Mouse (Mus musculus) CH12.LX (cell line): ENCODE results near the gene Cabp2. TPM values are rescaled to one million over a fixed set of nuclear protein-coding genes. Genes with fewer than 3 reads are reported as not detected.

Source experiments
- DNase-seq: peaks from one replicate; pipeline ENCODE4 v3.0.0-alpha.2; 2013; ENCODE audit errors: extremely low read depth
- H3K27ac ChIP-seq: 2 replicates; pipeline ENCODE4 v1.5.1; 2012; ENCODE audit warnings: low read depth, mild to moderate bottlenecking, control low read depth, moderate library complexity; ENCODE audit not compliant: insufficient read depth
- H3K27me3 ChIP-seq: replicated peaks from 2 replicates; pipeline ENCODE3; 2012; ENCODE audit warnings: inconsistent platforms
- H3K36me3 ChIP-seq, 2 experiments: replicated peaks in 1 of 2; 2 replicates each; pipeline versions ENCODE3 to v1.6.1; 2012; ENCODE audit warnings: inconsistent platforms in 1 of 2, low read length in 1 of 2, mild to moderate bottlenecking in 1 of 2, mixed read lengths in 1 of 2, moderate library complexity in 1 of 2; ENCODE audit not compliant: control insufficient read depth in 1 of 2, insufficient read depth in 1 of 2
- H3K4me1 ChIP-seq, 2 experiments: 2 replicates each; pipeline ENCODE4 v1.6.1; 2012; ENCODE audit warnings: inconsistent platforms in 1 of 2, moderate library complexity in 1 of 2; ENCODE audit not compliant: insufficient read depth in 2 of 2, control insufficient read depth in 1 of 2
- H3K4me2 ChIP-seq: 2 replicates; pipeline ENCODE4 v1.6.1; 2012; ENCODE audit warnings: low read depth, mild to moderate bottlenecking, control low read depth; ENCODE audit not compliant: poor library complexity, insufficient read depth, severe bottlenecking
- H3K4me3 ChIP-seq, 3 experiments: fragments of 150-350 bp in 1 of 3; sonication (generic) in 1 of 3; replicated peaks in 1 of 3; 2 replicates each; pipeline versions ENCODE3 to v1.5.1; 2011 to 2012; ENCODE audit warnings: low read depth in 2 of 3, low read length in 2 of 3, mild to moderate bottlenecking in 2 of 3, moderate library complexity in 2 of 3, control low read depth in 1 of 3, improper control_type of control experiment in 1 of 3, inconsistent platforms in 1 of 3, mixed read lengths in 1 of 3; ENCODE audit not compliant: poor library complexity in 1 of 3
- H3K79me2 ChIP-seq: replicated peaks from 2 replicates; pipeline ENCODE4 v1.6.1; 2012; ENCODE audit warnings: mild to moderate bottlenecking, moderate library complexity; ENCODE audit not compliant: control insufficient read depth, poor library complexity, insufficient read depth, severe bottlenecking; ENCODE audit errors: extremely low read depth
- H3K9ac ChIP-seq: 2 replicates; pipeline ENCODE4 v1.6.1; 2012; ENCODE audit warnings: low read depth, mild to moderate bottlenecking, control low read depth, moderate library complexity; ENCODE audit not compliant: insufficient read depth
- H3K9me3 ChIP-seq: replicated peaks from 2 replicates; pipeline ENCODE3; 2012; ENCODE audit warnings: low read length, inconsistent platforms, mixed read lengths
- CHD2 ChIP-seq: IDR thresholded peaks from 2 replicates; pipeline ENCODE4 v1.6.1; 2011; ENCODE audit warnings: low read length, improper control_type of control experiment
- CTCF ChIP-seq, 2 experiments: IDR thresholded peaks in 1 of 2; conservative IDR thresholded peaks in 1 of 2; 2 replicates each; pipeline ENCODE4 v1.5.1; 2011 to 2012; ENCODE audit warnings: low read depth in 2 of 2, low read length in 2 of 2, improper control_type of control experiment in 1 of 2, inconsistent platforms in 1 of 2, mild to moderate bottlenecking in 1 of 2, moderate library complexity in 1 of 2
- E2F4 ChIP-seq: IDR thresholded peaks from 2 replicates; pipeline ENCODE4 v1.6.1; 2011; ENCODE audit warnings: low read depth, low read length, improper control_type of control experiment; ENCODE audit not compliant: insufficient replicate concordance
- ELF1 ChIP-seq: IDR thresholded peaks from 2 replicates; pipeline ENCODE4 v1.6.1; 2014; ENCODE audit warnings: low read depth, mild to moderate bottlenecking, inconsistent platforms, low read length, improper control_type of control experiment
- HCFC1 ChIP-seq: IDR thresholded peaks from 2 replicates; pipeline ENCODE4 v1.6.1; 2012; ENCODE audit warnings: low read depth, mild to moderate bottlenecking, inconsistent platforms, low read length, improper control_type of control experiment
- IRF4 ChIP-seq: IDR thresholded peaks from 2 replicates; pipeline ENCODE4 v1.6.1; 2014; ENCODE audit warnings: low read depth, mild to moderate bottlenecking, inconsistent platforms, low read length, improper control_type of control experiment
- JUN ChIP-seq: IDR thresholded peaks from 2 replicates; pipeline ENCODE4 v1.6.1; 2011; ENCODE audit warnings: low read depth, mild to moderate bottlenecking, low read length, improper control_type of control experiment, moderate library complexity; ENCODE audit not compliant: insufficient read depth
- JUND ChIP-seq: conservative IDR thresholded peaks from 2 replicates; pipeline ENCODE4 v1.6.1; 2011; ENCODE audit warnings: low read depth, low read length, improper control_type of control experiment
- MEF2A ChIP-seq: IDR thresholded peaks from 2 replicates; pipeline ENCODE4 v1.6.1; 2014; ENCODE audit warnings: low read depth, mild to moderate bottlenecking, inconsistent platforms, low read length, improper control_type of control experiment, borderline replicate concordance
- NRF1 ChIP-seq: IDR thresholded peaks from 2 replicates; pipeline ENCODE4 v1.6.1; 2014; ENCODE audit warnings: low read depth, mild to moderate bottlenecking, inconsistent platforms, low read length, improper control_type of control experiment, moderate library complexity
- POLR2A ChIP-seq: IDR thresholded peaks from 2 replicates; pipeline ENCODE4 v1.6.1; 2011; ENCODE audit warnings: low read depth, mild to moderate bottlenecking, improper control_type of control experiment, low read length
- RAD21 ChIP-seq: IDR thresholded peaks from 2 replicates; pipeline ENCODE4 v1.6.1; 2011; ENCODE audit warnings: low read depth, mild to moderate bottlenecking, low read length, improper control_type of control experiment, moderate library complexity
- RCOR1 ChIP-seq: conservative IDR thresholded peaks from 2 replicates; pipeline ENCODE4 v1.6.1; 2012; ENCODE audit warnings: low read depth, mild to moderate bottlenecking, inconsistent platforms, low read length, improper control_type of control experiment
- SMC3 ChIP-seq: IDR thresholded peaks from 2 replicates; pipeline ENCODE4 v1.6.1; 2011; ENCODE audit warnings: low read depth, low read length, improper control_type of control experiment
- TCF12 ChIP-seq: IDR thresholded peaks from 2 replicates; pipeline ENCODE4 v1.6.1; 2014; ENCODE audit warnings: low read depth, mild to moderate bottlenecking, inconsistent platforms, low read length, improper control_type of control experiment
- UBTF ChIP-seq: IDR thresholded peaks from 2 replicates; pipeline ENCODE4 v1.6.1; 2012; ENCODE audit warnings: low read depth, mild to moderate bottlenecking, inconsistent platforms, low read length, improper control_type of control experiment, moderate library complexity
- USF1 ChIP-seq: IDR thresholded peaks from 2 replicates; pipeline ENCODE4 v1.6.1; 2014; ENCODE audit warnings: low read depth, mild to moderate bottlenecking, inconsistent platforms, low read length, improper control_type of control experiment
- ZC3H11A ChIP-seq: IDR thresholded peaks from 2 replicates; pipeline ENCODE4 v1.6.1; 2012; ENCODE audit warnings: low read depth, mild to moderate bottlenecking, inconsistent platforms, low read length, improper control_type of control experiment
- ZKSCAN1 ChIP-seq: IDR thresholded peaks from 2 replicates; pipeline ENCODE4 v1.6.1; 2012; ENCODE audit warnings: low read depth, inconsistent platforms, low read length, improper control_type of control experiment, borderline replicate concordance
- ZMIZ1 ChIP-seq: IDR thresholded peaks from 2 replicates; pipeline ENCODE4 v1.6.1; 2012; ENCODE audit warnings: low read depth, mild to moderate bottlenecking, inconsistent platforms, low read length, improper control_type of control experiment
- ZNF384 ChIP-seq: IDR thresholded peaks from 2 replicates; pipeline ENCODE4 v1.6.1; 2012; ENCODE audit warnings: low read depth, low read length, improper control_type of control experiment, inconsistent platforms
- dilution Hi-C: fragments of 300-500 bp; cut with MboI; formaldehyde crosslinking; loops from 2 replicates; pipeline ENCODE4 v1.14.3; 2020; ENCODE audit warnings: low sequenced_read_pairs; ENCODE audit not compliant: extremely low pct_unique_long_range_greater_than_20kb, extremely low pct_ligation_motif_present
- in situ Hi-C: fragments of 300-500 bp; cut with MboI; formaldehyde crosslinking; loops from 3 replicates; pipeline ENCODE4 v1.14.3; 2019; ENCODE audit warnings: low sequenced_read_pairs, low pct_ligation_motif_present, low pct_unique_long_range_greater_than_20kb, mixed read lengths
- polyA plus RNA-seq: library from polyadenylated mRNA; unstranded; fragments of >175 nt; gene quantifications from 2 replicates; pipeline ENCODE4 v1.2.1, GENCODE M21; 2012; ENCODE audit warnings: low read depth; ENCODE audit not compliant: insufficient read length
- total RNA-seq, 2 experiments: library from RNA; depleted of rRNA; stranded (reverse); fragments of 300-350 nt in 1 of 2; fragments of >200 nt in 1 of 2; gene quantifications; 2 replicates each; pipeline ENCODE4 v1.2.3; 2012 to 2014

Gene Cabp2
- total and polyA plus RNA-seq, 3 experiments, result not detected

DNA sequence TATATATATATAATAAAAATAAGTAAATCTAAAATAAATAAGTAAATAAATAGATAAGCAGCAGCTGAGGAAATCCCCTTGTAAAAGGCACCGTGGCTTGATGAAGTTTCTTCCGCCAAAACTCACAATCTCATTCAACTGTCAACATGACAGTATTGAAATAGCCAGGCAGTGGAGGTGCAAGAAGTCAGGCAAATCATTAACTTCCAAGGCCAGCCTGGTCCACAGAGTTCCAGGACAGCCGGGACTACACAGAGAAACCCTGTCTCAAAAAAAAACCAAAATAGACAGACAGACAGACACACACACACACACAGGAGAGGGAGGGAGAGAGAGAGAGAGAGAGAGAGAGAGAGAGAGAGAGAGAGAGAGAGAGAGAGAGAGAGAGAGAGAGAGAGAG lies 48.1 kb upstream of the Cabp2 start:
- no peak for TF ChIP-seq TCF12
- TF ChIP-seq CTCF (conservative IDR thresholded peaks at IDR 0.05 in 1 of 2, IDR thresholded peaks at IDR 0.05 in 1 of 2; ENCODE audit: low read depth in 2 of 2, low read length in 2 of 2), result no peak
- no peak for TF ChIP-seq RAD21
- TF ChIP-seq ELF1, result no peak
- TF ChIP-seq POLR2A, result no peak
- no peak for TF ChIP-seq CHD2
- TF ChIP-seq RCOR1, result no peak
- no peak for TF ChIP-seq ZMIZ1
- TF ChIP-seq MEF2A, result no peak
- TF ChIP-seq HCFC1, result no peak
- no peak for TF ChIP-seq IRF4
- no peak for TF ChIP-seq ZC3H11A
- TF ChIP-seq UBTF, result no peak
- TF ChIP-seq JUND, result no peak
- no peak for TF ChIP-seq USF1
- no peak for TF ChIP-seq NRF1
- Histone ChIP-seq H3K4me3 (no peak overlapping the region), H3K9me3 (peaks cover 4% of the 10 kb centered on the region), H3K79me2 (peaks cover 4% of the 10 kb centered on the region; the same call in 1 of the 2 replicates), H3K36me3 (peaks cover 4 to 15% of the 10 kb centered on the region in 2 experiments), H3K4me1 (peaks cover 10 to 20% of the 10 kb centered on the region in 2 experiments), H3K27me3 (peaks cover 1% of the 10 kb centered on the region), H3K27ac (no peak overlapping the region), H3K4me2 (no peak overlapping the region), H3K9ac (no peak overlapping the region)
- in situ Hi-C loops, result no loop called here
- dilution Hi-C loops, result no loop called here
- DNase-seq, result no peak

DNA sequence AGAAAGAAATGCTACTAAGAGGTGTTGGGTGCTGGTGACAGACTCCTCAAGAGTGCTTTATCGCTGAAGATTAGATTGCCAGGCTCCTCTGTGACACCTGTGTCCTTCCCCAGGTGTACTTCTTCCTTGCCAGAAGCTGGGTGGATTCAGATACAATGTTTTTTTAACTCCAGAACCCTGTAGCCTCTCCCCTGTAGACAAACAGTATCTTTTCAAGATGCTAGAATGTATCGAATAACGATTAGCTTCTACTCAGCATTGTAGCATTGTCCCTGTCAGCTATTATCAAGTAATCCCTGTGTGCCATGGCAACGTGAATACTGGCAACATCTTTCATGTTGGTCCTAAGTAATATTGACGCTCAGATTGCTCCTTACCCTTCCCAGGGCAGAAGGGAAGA lies 47.6 kb upstream of the Cabp2 start:
- no peak for DNase-seq
- peaks cover 4 to 15% of the 10 kb centered on the region in 2 experiments for H3K36me3 ChIP-seq
- dilution Hi-C loops (no loop called here), in situ Hi-C loops (no loop called here)
- H3K4me2 ChIP-seq, result no peak overlapping the region
- peaks cover 4% of the 10 kb centered on the region; the same call in 1 of the 2 replicates for H3K79me2 ChIP-seq
- no peak overlapping the region for H3K4me3 ChIP-seq
- H3K4me1 ChIP-seq, result peaks cover 10 to 22% of the 10 kb centered on the region in 2 experiments
- H3K9ac ChIP-seq, result no peak overlapping the region
- H3K27ac ChIP-seq, result no peak overlapping the region
- TF ChIP-seq RAD21 (no peak), ZKSCAN1 (no peak), ZNF384 (no peak), E2F4 (no peak), SMC3 (no peak), HCFC1 (no peak), JUN (no peak)
- TF ChIP-seq, all 38 proteins: peak for 0
- no peaks in the 10 kb centered on the region for H3K27me3 ChIP-seq
- peaks cover 2% of the 10 kb centered on the region for H3K9me3 ChIP-seq
